Mouse (Mus musculus): ENCODE data around the gene Rbbp8nl. TPM values are rescaled to one million over a fixed set of nuclear protein-coding genes. Genes with fewer than 3 reads are reported as not detected.

Gene Rbbp8nl
- polyA plus RNA-seq, 1 experiment from 2014 or later: 0.84 TPM

GRCm38 (mm10) chr2:180257963-180258865 lies 31.5 kb downstream of the Rbbp8nl start:
- H3K4me2 ChIP-seq (ENCODE audit: low read depth, low read length): peak overlapping the region; percentile 82
- H3K4me1 ChIP-seq (ENCODE audit: control insufficient read depth, insufficient read depth, low read length): no peaks in the 10 kb centered on the region
- no peaks in the 10 kb centered on the region for H3K9me3 ChIP-seq (ENCODE audit: control insufficient read depth, low read length)
- H3K9ac ChIP-seq (ENCODE audit: low read depth, low read length): peak overlapping the region; percentile 89
- no peaks in the 10 kb centered on the region for H3K27me3 ChIP-seq (replicated peaks; ENCODE audit: control insufficient read depth, insufficient read depth, low read length)
- 51% methylated on average over 11 of the region's 11 CpGs for WGBS
- H3K36me3 ChIP-seq (ENCODE audit: control insufficient read depth, insufficient read depth, low read length): peaks cover 49% of the 10 kb centered on the region
- ATAC-seq (ENCODE audit: low read depth): no peak
- DNase-seq (ENCODE audit: low spot score): no peak
- peak overlapping the region; percentile 77 for H3K4me3 ChIP-seq (ENCODE audit: low read depth, low read length)
- no peak overlapping the region for H3K27ac ChIP-seq (replicated peaks; ENCODE audit: low read depth, low read length)

DNA sequence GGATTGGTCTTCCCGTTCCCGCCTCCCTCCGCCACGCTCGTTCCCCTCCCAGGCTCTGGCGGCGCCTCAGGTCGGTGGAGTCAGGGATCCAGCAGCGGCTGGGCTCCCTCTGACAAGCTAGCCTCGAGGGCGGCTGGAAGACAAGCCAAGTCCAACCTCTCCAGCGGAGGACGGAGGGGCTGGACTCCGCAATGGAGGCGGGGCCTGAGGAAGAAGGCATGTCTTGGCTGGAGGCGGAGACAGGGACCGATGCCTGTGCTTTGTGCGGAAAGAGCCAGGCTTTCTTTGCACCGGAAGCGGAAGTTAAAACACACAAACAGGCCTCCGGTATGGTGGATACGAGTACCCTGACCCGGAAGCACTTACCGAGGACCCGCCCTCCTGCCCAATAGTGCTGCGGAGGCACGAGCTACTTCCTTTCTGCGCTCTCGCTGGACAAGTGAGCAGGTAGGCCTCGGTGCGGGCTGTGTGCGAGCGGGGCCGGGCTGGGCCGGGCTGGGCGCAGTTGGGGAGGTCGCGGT lies 32.6 kb downstream of the Rbbp8nl start, which contains the start of gene Rps21:
Gene Rps21, plus strand, starts transcription at position 377 of the 521 bp plus-strand sequence.
- Histone ChIP-seq H3K9me3 (ENCODE audit: control insufficient read depth, low read length) (no peaks in the 10 kb centered on the region), H3K4me1 (ENCODE audit: control insufficient read depth, insufficient read depth, low read length) (no peaks in the 10 kb centered on the region), H3K9ac (ENCODE audit: low read depth, low read length) (peak within 1 kb of the TSS; percentile 89), H3K4me3 (ENCODE audit: low read depth, low read length) (peak within 1 kb of the TSS; percentile 77), H3K27ac (replicated peaks; ENCODE audit: low read depth, low read length) (peak within 1 kb of the TSS; percentile 80), H3K27me3 (replicated peaks; ENCODE audit: control insufficient read depth, insufficient read depth, low read length) (no peaks in the 10 kb centered on the region), H3K36me3 (ENCODE audit: control insufficient read depth, insufficient read depth, low read length) (peaks cover 38% of the 10 kb centered on the region), H3K4me2 (ENCODE audit: low read depth, low read length) (peak within 1 kb of the TSS; percentile 82)
- peak; percentile 97 for ATAC-seq (ENCODE audit: low read depth)
- DNase-seq (ENCODE audit: low spot score): peak; percentile 100
- 0% methylated on average over 23 of the region's 38 CpGs for WGBS

GRCm38 (mm10) chr2:180256296-180257000 lies 33.2 kb downstream of the Rbbp8nl start:
- ATAC-seq (ENCODE audit: low read depth) (peak; percentile 48), DNase-seq (ENCODE audit: low spot score) (no peak)

GRCm38 (mm10) chr2:180255701-180256100 lies 34.0 kb downstream of the Rbbp8nl start:
- no peak overlapping the region; the same call in 1 of the 2 replicates for H3K4me2 ChIP-seq (ENCODE audit: low read depth, low read length)
- H3K4me1 ChIP-seq (ENCODE audit: control insufficient read depth, insufficient read depth, low read length): no peaks in the 10 kb centered on the region
- peak overlapping the region; percentile 77; the same call in 1 of the 2 replicates for H3K4me3 ChIP-seq (ENCODE audit: low read depth, low read length)
- H3K27me3 ChIP-seq (replicated peaks; ENCODE audit: control insufficient read depth, insufficient read depth, low read length): no peaks in the 10 kb centered on the region
- H3K9me3 ChIP-seq (ENCODE audit: control insufficient read depth, low read length): no peaks in the 10 kb centered on the region
- 91% methylated on average over 9 of the region's 9 CpGs for WGBS
- no peak overlapping the region for H3K9ac ChIP-seq (ENCODE audit: low read depth, low read length)
- no peak overlapping the region for H3K27ac ChIP-seq (replicated peaks; ENCODE audit: low read depth, low read length)
- DNase-seq (ENCODE audit: low spot score) (no peak), ATAC-seq (ENCODE audit: low read depth) (no peak)
- H3K36me3 ChIP-seq (ENCODE audit: control insufficient read depth, insufficient read depth, low read length): peaks cover 25% of the 10 kb centered on the region

More at GRCm38 (mm10) chr2:180256296-180257000, 33.2 kb downstream of the Rbbp8nl start:
- WGBS: 24% methylated on average over 26 of the region's 26 CpGs
- no peaks in the 10 kb centered on the region for H3K9me3 ChIP-seq (ENCODE audit: control insufficient read depth, low read length)
- peak overlapping the region; percentile 71 for H3K9ac ChIP-seq (ENCODE audit: low read depth, low read length)
- H3K36me3 ChIP-seq (ENCODE audit: control insufficient read depth, insufficient read depth, low read length): peaks cover 32% of the 10 kb centered on the region
- peak overlapping the region; percentile 77 for H3K4me3 ChIP-seq (ENCODE audit: low read depth, low read length)
- peak overlapping the region; percentile 73 for H3K4me2 ChIP-seq (ENCODE audit: low read depth, low read length)
- H3K27ac ChIP-seq (replicated peaks; ENCODE audit: low read depth, low read length): peak overlapping the region; percentile 80
- no peaks in the 10 kb centered on the region for H3K4me1 ChIP-seq (ENCODE audit: control insufficient read depth, insufficient read depth, low read length)
- H3K27me3 ChIP-seq (replicated peaks; ENCODE audit: control insufficient read depth, insufficient read depth, low read length): no peaks in the 10 kb centered on the region

GRCm38 (mm10) chr2:180254436-180255209 lies 35.1 kb downstream of the Rbbp8nl start:
- H3K36me3 ChIP-seq (ENCODE audit: control insufficient read depth, insufficient read depth, low read length): peaks cover 14% of the 10 kb centered on the region
- no peak overlapping the region for H3K4me3 ChIP-seq (ENCODE audit: low read depth, low read length)
- ATAC-seq (ENCODE audit: low read depth): no peak
- H3K4me2 ChIP-seq (ENCODE audit: low read depth, low read length): no peak overlapping the region
- DNase-seq (ENCODE audit: low spot score): no peak
- 95% methylated on average over 5 of the region's 5 CpGs for WGBS
- no peaks in the 10 kb centered on the region for H3K9me3 ChIP-seq (ENCODE audit: control insufficient read depth, low read length)
- H3K9ac ChIP-seq (ENCODE audit: low read depth, low read length): no peak overlapping the region
- H3K4me1 ChIP-seq (ENCODE audit: control insufficient read depth, insufficient read depth, low read length): no peaks in the 10 kb centered on the region
- no peaks in the 10 kb centered on the region for H3K27me3 ChIP-seq (replicated peaks; ENCODE audit: control insufficient read depth, insufficient read depth, low read length)
- no peak overlapping the region for H3K27ac ChIP-seq (replicated peaks; ENCODE audit: low read depth, low read length)

- Histone ChIP-seq H3K36me3 (ENCODE audit: control insufficient read depth, insufficient read depth, low read length) (no peaks in the 10 kb centered on the region), H3K9ac (ENCODE audit: low read depth, low read length) (no peak overlapping the region), H3K4me3 (ENCODE audit: low read depth, low read length) (no peak overlapping the region), H3K9me3 (ENCODE audit: control insufficient read depth, low read length) (no peaks in the 10 kb centered on the region), H3K4me1 (ENCODE audit: control insufficient read depth, insufficient read depth, low read length) (no peaks in the 10 kb centered on the region), H3K27ac (replicated peaks; ENCODE audit: low read depth, low read length) (no peak overlapping the region), H3K4me2 (ENCODE audit: low read depth, low read length) (no peak overlapping the region), H3K27me3 (replicated peaks; ENCODE audit: control insufficient read depth, insufficient read depth, low read length) (no peaks in the 10 kb centered on the region)
- WGBS: 47% methylated on average over 3 of the region's 3 CpGs
- ATAC-seq (ENCODE audit: low read depth): no peak
- no peak for DNase-seq (ENCODE audit: low spot score)
These were observed 37.8 kb downstream of the Rbbp8nl start for GRCm38 (mm10) chr2:180251838-180252237.

DNA sequence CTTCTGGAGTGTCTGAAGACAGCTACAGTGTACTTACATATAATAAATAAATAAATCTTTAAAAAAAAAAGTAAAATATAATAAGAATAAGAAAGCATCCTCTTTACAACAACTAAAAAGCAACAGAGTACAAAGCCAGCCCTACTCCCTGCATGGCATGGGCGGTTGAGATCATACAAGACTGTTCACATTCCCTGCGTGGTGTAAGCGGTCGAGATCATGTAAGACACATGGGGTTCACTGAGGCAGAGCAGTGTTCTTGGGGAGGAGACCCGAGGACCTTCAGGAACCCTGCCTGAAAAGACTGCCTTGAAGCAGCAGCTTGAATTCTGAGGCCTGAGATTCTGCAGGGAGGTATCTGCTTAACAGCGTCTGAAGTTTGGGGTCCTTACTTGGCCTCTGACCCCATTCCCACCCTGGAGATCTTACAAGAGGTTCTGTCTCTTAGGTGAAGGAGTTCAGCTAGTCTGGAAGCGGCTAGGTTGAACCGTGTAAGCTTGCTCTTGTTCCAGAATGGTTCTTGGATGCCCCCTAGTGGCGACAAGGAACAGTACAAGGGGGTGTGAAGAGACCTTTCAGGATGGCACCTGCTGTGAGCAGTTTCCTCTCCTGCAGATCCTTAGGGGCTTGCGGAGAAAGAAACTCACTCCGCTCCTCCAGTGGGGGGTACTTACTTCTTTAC lies 38.6 kb downstream of the Rbbp8nl start:
- 31% methylated on average over 11 of the region's 11 CpGs for WGBS
- Histone ChIP-seq H3K4me2 (ENCODE audit: low read depth, low read length) (no peak overlapping the region), H3K27me3 (replicated peaks; ENCODE audit: control insufficient read depth, insufficient read depth, low read length) (no peaks in the 10 kb centered on the region), H3K9ac (ENCODE audit: low read depth, low read length) (no peak overlapping the region), H3K27ac (replicated peaks; ENCODE audit: low read depth, low read length) (no peak overlapping the region), H3K36me3 (ENCODE audit: control insufficient read depth, insufficient read depth, low read length) (no peaks in the 10 kb centered on the region), H3K4me3 (ENCODE audit: low read depth, low read length) (no peak overlapping the region), H3K9me3 (ENCODE audit: control insufficient read depth, low read length) (no peaks in the 10 kb centered on the region), H3K4me1 (ENCODE audit: control insufficient read depth, insufficient read depth, low read length) (no peaks in the 10 kb centered on the region)
- DNase-seq (ENCODE audit: low spot score) (peak; percentile 92), ATAC-seq (ENCODE audit: low read depth) (peak; percentile 89)
